Mouse (Mus musculus): ENCODE results near the gene Rnf103. TPM values are rescaled to one million over a fixed set of nuclear protein-coding genes. Genes with fewer than 3 reads are reported as not detected.

Gene Rnf103
- polyA plus RNA-seq (2012; rRNA removed), result 9.7 and 18.5 TPM in 2 replicates

DNA sequence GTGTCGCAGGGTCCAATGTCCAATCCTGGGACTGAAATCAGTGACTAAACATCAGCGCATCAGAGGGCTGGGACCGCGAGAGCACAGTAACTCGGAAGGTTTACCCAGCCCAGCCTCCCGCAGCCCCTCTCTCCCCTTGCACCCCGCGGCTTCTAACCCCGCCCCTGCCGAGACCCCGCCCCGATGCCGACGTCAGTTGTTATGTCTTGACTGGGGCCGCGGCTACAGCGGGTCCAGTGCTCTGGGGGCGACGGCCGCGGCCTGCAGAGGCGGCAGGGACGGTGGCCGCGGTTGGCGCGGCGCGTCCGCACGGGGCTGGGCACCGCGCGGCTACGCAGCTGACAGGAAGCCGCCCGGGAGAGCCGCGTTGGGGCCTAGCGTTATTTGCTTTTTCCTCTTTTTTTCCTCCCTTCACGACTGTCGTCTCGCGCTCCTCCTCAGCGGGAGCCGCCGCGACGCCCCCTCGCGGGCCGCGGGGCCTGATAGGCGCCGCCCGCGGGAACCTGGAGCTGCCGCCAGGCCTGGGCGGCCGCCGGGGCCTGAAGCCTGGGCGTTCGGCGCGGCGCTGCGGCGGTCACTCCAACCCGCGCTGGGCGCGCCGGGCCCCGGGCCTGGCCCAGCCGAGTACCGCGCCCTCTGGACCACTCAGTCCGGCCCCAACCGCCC is at the start of gene Rnf103:
Gene Rnf103 (plus strand): TSS at position 220 of the 666 bp plus-strand sequence.

DNA sequence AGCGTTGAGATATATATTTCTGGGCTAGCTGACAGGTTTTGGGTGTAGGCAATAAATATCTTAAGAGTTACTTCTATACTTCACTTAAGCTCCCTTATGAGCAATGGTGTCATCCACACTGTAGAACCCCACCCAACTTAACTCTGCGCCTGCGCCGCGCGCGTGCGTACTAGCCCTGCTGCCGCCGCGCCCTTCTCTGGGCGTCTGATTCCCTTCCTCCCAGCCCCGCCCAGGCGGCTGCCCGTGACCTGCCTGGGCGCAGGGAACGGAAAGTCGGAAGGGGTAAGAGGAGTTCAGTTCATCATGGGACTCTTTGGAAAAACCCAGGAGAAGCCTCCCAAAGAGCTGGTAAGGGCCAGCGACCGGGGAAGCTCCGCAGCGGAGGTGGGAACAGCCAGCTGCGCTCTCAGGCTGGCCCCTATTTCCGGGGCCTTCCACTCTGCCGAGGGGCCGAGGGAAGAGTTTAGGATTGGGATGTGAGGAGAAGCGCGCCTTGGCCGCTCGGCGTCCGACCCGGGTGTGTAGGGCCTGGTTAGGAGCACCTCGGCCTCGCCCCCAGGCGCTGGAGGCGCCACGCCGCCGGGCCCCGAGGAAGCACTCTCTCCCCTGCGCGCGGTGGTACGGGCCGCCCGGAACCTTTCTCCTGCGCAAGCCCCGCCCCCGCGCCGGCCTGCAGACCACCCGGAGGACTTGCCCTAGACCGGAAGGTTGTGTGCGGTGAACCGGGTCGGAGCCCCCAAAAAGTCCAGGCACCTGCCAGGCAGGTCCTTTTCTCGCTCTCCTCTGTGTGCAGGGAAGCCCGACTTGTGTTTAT is 50.2 kb downstream of the Rnf103 start, which contains the start of gene Chmp3:
Gene Chmp3 (plus strand): TSS at position 112 of the 814 bp plus-strand sequence.

Other genes with a start within 250 kb of the Rnf103 start
- 1.4 and 2.3 TPM in 2 replicates for gene Krcc1, start 222.2 kb upstream of the Rnf103 start, polyA plus RNA-seq (2012; rRNA removed)
- 0.42 and 1.0 TPM in 2 replicates for gene Smyd1, start 171.7 kb upstream of the Rnf103 start, polyA plus RNA-seq (2012; rRNA removed)
- not detected in 2 replicates for gene Cd8b1, start 171.1 kb upstream of the Rnf103 start, polyA plus RNA-seq (2012; rRNA removed)
- gene Cd8a, start 120.5 kb upstream of the Rnf103 start, polyA plus RNA-seq (2012; rRNA removed), result 0.02 TPM in 1 of 2 replicates, not detected in the other
- 7.4 and 11.0 TPM in 2 replicates for gene Rmnd5a, start 53.3 kb upstream of the Rnf103 start, polyA plus RNA-seq (2012; rRNA removed)
- gene Chmp3, start 49.9 kb downstream of the Rnf103 start, polyA plus RNA-seq (2012; rRNA removed), result 9.8 and 11.7 TPM in 2 replicates
- gene Kdm3a, start 139.1 kb downstream of the Rnf103 start, polyA plus RNA-seq (2012; rRNA removed), result 1.3 and 2.5 TPM in 2 replicates
- 0.69 and 1.2 TPM in 2 replicates for gene Reep1, start 213.7 kb downstream of the Rnf103 start, polyA plus RNA-seq (2012; rRNA removed)